Mouse (Mus musculus) left cerebral cortex, postnatal 4 days (tissue): ENCODE results near the gene Tmem45a2. TPM values are rescaled to one million over a fixed set of nuclear protein-coding genes. Genes with fewer than 3 reads are reported as not detected.

ENCODE experiments used
- total RNA-seq, 2 experiments: library from RNA; stranded (reverse); gene quantifications; 2 replicates each; pipeline ENCODE4 v1.2.3; 2021

The Tmem45a2 gene
- total RNA-seq, 2 experiments from 2014 or later, result not detected

Other genes starting within 250 kb of the Tmem45a2 start
- 1 to 10 TPM; 1.5 to 2.7 TPM for gene Tmem45a, start 185.2 kb downstream of the Tmem45a2 start, total RNA-seq
- gene Lnp1, start 143.3 kb downstream of the Tmem45a2 start, total RNA-seq, result 1 to 10 TPM in 1 of 2 experiments, under 1 TPM in 1; 0.62 to 1.9 TPM
- gene Tomm70a, start 50.3 kb upstream of the Tmem45a2 start, total RNA-seq, result 100 to 1,000 TPM; 112 to 113 TPM
- gene Nit2, start 96.0 kb upstream of the Tmem45a2 start, total RNA-seq, result 10 to 100 TPM; 22.9 to 26.6 TPM
- 10 to 100 TPM; 57.0 to 58.5 TPM for gene Tbc1d23, start 160.1 kb upstream of the Tmem45a2 start, total RNA-seq
- gene Tmem30c, start 221.5 kb upstream of the Tmem45a2 start, total RNA-seq, result under 1 TPM; 0.42 to 0.72 TPM